Mouse (Mus musculus): ENCODE measurements around the gene AI481877.

GRCm38 (mm10) chr4:58997081-58997480 is 141.7 kb downstream of the AI481877 start:
- TF ChIP-seq CTCF (IDR thresholded peaks at IDR 0.05): no peak
- no peak for TF ChIP-seq EP300 (IDR thresholded peaks at IDR 0.05)

All from lung, postnatal 0 days (tissue).